Mouse (Mus musculus): ENCODE measurements around the gene Hs1bp3. TPM values are rescaled to one million over a fixed set of nuclear protein-coding genes. Genes with fewer than 3 reads are reported as not detected.
A peak's percentile ranks its signal among the peaks of the same experiment; 100 is the strongest.

Hs1bp3 gene
- polyA plus RNA-seq, 1 experiment from 2014 or later: 8.4 TPM

- no peak overlapping the region for H3K4me3 ChIP-seq (ENCODE audit: low read depth, low read length)
- H3K9ac ChIP-seq (ENCODE audit: low read length): no peak overlapping the region
- 18% methylated on average over 5 of the region's 5 CpGs for WGBS
- H3K27ac ChIP-seq (ENCODE audit: low read depth, low read length): no peak overlapping the region
- H3K4me2 ChIP-seq (ENCODE audit: low read length): no peak overlapping the region
- DNase-seq (ENCODE audit: low spot score) (no peak), ATAC-seq (no peak)
- peaks cover 87% of the 10 kb centered on the region for H3K27me3 ChIP-seq (replicated peaks; ENCODE audit: control insufficient read depth, insufficient read depth, low read length)
- H3K4me1 ChIP-seq (ENCODE audit: control insufficient read depth, insufficient read depth, low read length): no peaks in the 10 kb centered on the region
- H3K36me3 ChIP-seq (ENCODE audit: control insufficient read depth, insufficient read depth, low read length): no peaks in the 10 kb centered on the region
- H3K9me3 ChIP-seq (replicated peaks; ENCODE audit: control insufficient read depth, low read length): no peaks in the 10 kb centered on the region
Observed at GRCm38 (mm10) chr12:8300521-8300920, 12.7 kb upstream of the Hs1bp3 start.

- Histone ChIP-seq H3K4me2 (ENCODE audit: low read length) (peak overlapping the region; percentile 62), H3K36me3 (ENCODE audit: control insufficient read depth, insufficient read depth, low read length) (no peaks in the 10 kb centered on the region), H3K27me3 (replicated peaks; ENCODE audit: control insufficient read depth, insufficient read depth, low read length) (peaks cover 83% of the 10 kb centered on the region), H3K27ac (ENCODE audit: low read depth, low read length) (no peak overlapping the region), H3K9me3 (replicated peaks; ENCODE audit: control insufficient read depth, low read length) (no peaks in the 10 kb centered on the region), H3K4me3 (ENCODE audit: low read depth, low read length) (peak overlapping the region; percentile 35), H3K9ac (ENCODE audit: low read length) (peak overlapping the region; percentile 35; the same call in 1 of the 2 replicates), H3K4me1 (ENCODE audit: control insufficient read depth, insufficient read depth, low read length) (no peaks in the 10 kb centered on the region)
- 1% methylated on average over 44 of the region's 46 CpGs for WGBS
- ATAC-seq (no peak; the same call in none of the 2 replicates), DNase-seq (ENCODE audit: low spot score) (no peak)
Observed at GRCm38 (mm10) chr12:8301011-8301814, 12.0 kb upstream of the Hs1bp3 start.

- H3K9ac ChIP-seq (ENCODE audit: low read length): peak within 1 kb of the TSS; percentile 35; the same call in 1 of the 2 replicates
- ATAC-seq (peak; percentile 59), DNase-seq (ENCODE audit: low spot score) (no peak)
- no peaks in the 10 kb centered on the region for H3K36me3 ChIP-seq (ENCODE audit: control insufficient read depth, insufficient read depth, low read length)
- peaks cover 77% of the 10 kb centered on the region for H3K27me3 ChIP-seq (replicated peaks; ENCODE audit: control insufficient read depth, insufficient read depth, low read length)
- H3K4me2 ChIP-seq (ENCODE audit: low read length): peak within 1 kb of the TSS; percentile 62
- no peaks in the 10 kb centered on the region for H3K9me3 ChIP-seq (replicated peaks; ENCODE audit: control insufficient read depth, low read length)
- peak within 1 kb of the TSS; percentile 35 for H3K4me3 ChIP-seq (ENCODE audit: low read depth, low read length)
- no peaks in the 10 kb centered on the region for H3K4me1 ChIP-seq (ENCODE audit: control insufficient read depth, insufficient read depth, low read length)
- no peak within 1 kb of the TSS for H3K27ac ChIP-seq (ENCODE audit: low read depth, low read length)
- 1% methylated on average over 48 of the region's 53 CpGs for WGBS
Observed at GRCm38 (mm10) chr12:8301841-8302431, 11.3 kb upstream of the Hs1bp3 start, which contains the start of gene Gdf7. Gdf7 (minus strand) TSS chr12:8301954.

GRCm38 (mm10) chr12:8305258-8305657, 8.0 kb upstream of the Hs1bp3 start:
- DNase-seq (ENCODE audit: low spot score): no peak
- no peak for ATAC-seq
- WGBS: 47% methylated on average over 2 of the region's 2 CpGs
- H3K4me3 ChIP-seq (ENCODE audit: low read depth, low read length): no peak overlapping the region
- H3K4me1 ChIP-seq (ENCODE audit: control insufficient read depth, insufficient read depth, low read length): no peaks in the 10 kb centered on the region
- no peak overlapping the region for H3K27ac ChIP-seq (ENCODE audit: low read depth, low read length)
- no peaks in the 10 kb centered on the region for H3K9me3 ChIP-seq (replicated peaks; ENCODE audit: control insufficient read depth, low read length)
- H3K36me3 ChIP-seq (ENCODE audit: control insufficient read depth, insufficient read depth, low read length): no peaks in the 10 kb centered on the region
- H3K4me2 ChIP-seq (ENCODE audit: low read length): no peak overlapping the region
- H3K9ac ChIP-seq (ENCODE audit: low read length): no peak overlapping the region
- H3K27me3 ChIP-seq (replicated peaks; ENCODE audit: control insufficient read depth, insufficient read depth, low read length): peaks cover 44% of the 10 kb centered on the region

GRCm38 (mm10) chr12:8306432-8306831, 6.8 kb upstream of the Hs1bp3 start:
- peaks cover 32% of the 10 kb centered on the region for H3K27me3 ChIP-seq (replicated peaks; ENCODE audit: control insufficient read depth, insufficient read depth, low read length)

GRCm38 (mm10) chr12:8306910-8307309, 6.3 kb upstream of the Hs1bp3 start:
- DNase-seq (ENCODE audit: low spot score) (no peak), ATAC-seq (peak; percentile 11)
- Histone ChIP-seq H3K4me3 (ENCODE audit: low read depth, low read length) (no peak overlapping the region), H3K9me3 (replicated peaks; ENCODE audit: control insufficient read depth, low read length) (no peaks in the 10 kb centered on the region), H3K4me1 (ENCODE audit: control insufficient read depth, insufficient read depth, low read length) (no peaks in the 10 kb centered on the region), H3K9ac (ENCODE audit: low read length) (no peak overlapping the region), H3K27ac (ENCODE audit: low read depth, low read length) (no peak overlapping the region), H3K27me3 (replicated peaks; ENCODE audit: control insufficient read depth, insufficient read depth, low read length) (peaks cover 28% of the 10 kb centered on the region), H3K36me3 (ENCODE audit: control insufficient read depth, insufficient read depth, low read length) (no peaks in the 10 kb centered on the region), H3K4me2 (ENCODE audit: low read length) (no peak overlapping the region)
- whole genome bisulfite sequencing: 43% methylated on average over 1 of the region's 1 CpGs

More at GRCm38 (mm10) chr12:8306432-8306831, 6.8 kb upstream of the Hs1bp3 start:
- 3% methylated on average over 5 of the region's 5 CpGs for WGBS
- peak; percentile 45 for ATAC-seq
- Histone ChIP-seq H3K9ac (ENCODE audit: low read length) (no peak overlapping the region), H3K4me1 (ENCODE audit: control insufficient read depth, insufficient read depth, low read length) (no peaks in the 10 kb centered on the region), H3K36me3 (ENCODE audit: control insufficient read depth, insufficient read depth, low read length) (no peaks in the 10 kb centered on the region), H3K4me3 (ENCODE audit: low read depth, low read length) (no peak overlapping the region), H3K4me2 (ENCODE audit: low read length) (no peak overlapping the region), H3K9me3 (replicated peaks; ENCODE audit: control insufficient read depth, low read length) (no peaks in the 10 kb centered on the region), H3K27ac (ENCODE audit: low read depth, low read length) (no peak overlapping the region)
- peak; percentile 83 for DNase-seq (ENCODE audit: low spot score)

GRCm38 (mm10) chr12:8310992-8311391, 2.2 kb upstream of the Hs1bp3 start:
- Histone ChIP-seq H3K27me3 (replicated peaks; ENCODE audit: control insufficient read depth, insufficient read depth, low read length) (no peaks in the 10 kb centered on the region), H3K9me3 (replicated peaks; ENCODE audit: control insufficient read depth, low read length) (no peaks in the 10 kb centered on the region), H3K4me2 (ENCODE audit: low read length) (no peak overlapping the region), H3K27ac (ENCODE audit: low read depth, low read length) (no peak overlapping the region), H3K9ac (ENCODE audit: low read length) (0 out of 2 replicates have a peak overlapping the region, but pooled peaks have one; percentile 13), H3K36me3 (ENCODE audit: control insufficient read depth, insufficient read depth, low read length) (no peaks in the 10 kb centered on the region), H3K4me1 (ENCODE audit: control insufficient read depth, insufficient read depth, low read length) (no peaks in the 10 kb centered on the region), H3K4me3 (ENCODE audit: low read depth, low read length) (no peak overlapping the region)
- no peak for DNase-seq (ENCODE audit: low spot score)
- 36% methylated on average over 17 of the region's 17 CpGs for WGBS
- ATAC-seq: no peak

- 85% methylated on average over 4 of the region's 4 CpGs for WGBS
- DNase-seq (ENCODE audit: low spot score) (no peak), ATAC-seq (no peak)
Observed at GRCm38 (mm10) chr12:8312266-8312665, 966 bp upstream of the Hs1bp3 start.

GRCm38 (mm10) chr12:8313773-8314172, 541 bp downstream of the Hs1bp3 start:
- peak overlapping the region; percentile 61 for H3K4me3 ChIP-seq (ENCODE audit: low read depth, low read length)
- no peaks in the 10 kb centered on the region for H3K4me1 ChIP-seq (ENCODE audit: control insufficient read depth, insufficient read depth, low read length)
- H3K27me3 ChIP-seq (replicated peaks; ENCODE audit: control insufficient read depth, insufficient read depth, low read length): no peaks in the 10 kb centered on the region
- no peaks in the 10 kb centered on the region for H3K9me3 ChIP-seq (replicated peaks; ENCODE audit: control insufficient read depth, low read length)
- H3K27ac ChIP-seq (ENCODE audit: low read depth, low read length): no peak overlapping the region
- peak overlapping the region; percentile 75 for H3K9ac ChIP-seq (ENCODE audit: low read length)
- DNase-seq (ENCODE audit: low spot score): no peak
- peaks cover 12% of the 10 kb centered on the region for H3K36me3 ChIP-seq (ENCODE audit: control insufficient read depth, insufficient read depth, low read length)
- peak overlapping the region; percentile 77 for H3K4me2 ChIP-seq (ENCODE audit: low read length)
- ATAC-seq: peak; percentile 21; the same call in 1 of the 2 replicates
- 19% methylated on average over 12 of the region's 12 CpGs for WGBS

More at GRCm38 (mm10) chr12:8312266-8312665, 966 bp upstream of the Hs1bp3 start:
- Histone ChIP-seq H3K27me3 (replicated peaks; ENCODE audit: control insufficient read depth, insufficient read depth, low read length) (no peaks in the 10 kb centered on the region), H3K27ac (ENCODE audit: low read depth, low read length) (no peak overlapping the region), H3K4me1 (ENCODE audit: control insufficient read depth, insufficient read depth, low read length) (no peaks in the 10 kb centered on the region), H3K4me2 (ENCODE audit: low read length) (no peak overlapping the region), H3K36me3 (ENCODE audit: control insufficient read depth, insufficient read depth, low read length) (no peaks in the 10 kb centered on the region), H3K4me3 (ENCODE audit: low read depth, low read length) (no peak overlapping the region), H3K9ac (ENCODE audit: low read length) (no peak overlapping the region), H3K9me3 (replicated peaks; ENCODE audit: control insufficient read depth, low read length) (no peaks in the 10 kb centered on the region)

All from forebrain, embryonic 14.5 days (tissue).